Mouse (Mus musculus): ENCODE data around the gene Rpl13a.

Gene Rpl13a

GRCm38 (mm10) chr7:45147267-45147666 lies 18.7 kb upstream of the Rpl13a start:
- Histone ChIP-seq H3K27me3 (ENCODE audit: insufficient read depth, low read length) (no peaks in the 10 kb centered on the region), H3K4me3 (replicated peaks; ENCODE audit: low read length) (no peak overlapping the region), H3K9me3 (ENCODE audit: low read length) (no peaks in the 10 kb centered on the region), H3K4me1 (replicated peaks; ENCODE audit: low read depth, low read length) (peaks cover 31% of the 10 kb centered on the region), H3K36me3 (ENCODE audit: insufficient read depth, low read length) (peaks cover 94% of the 10 kb centered on the region)
- TF ChIP-seq NANOG (IDR thresholded peaks at IDR 0.05; ENCODE audit: borderline replicate concordance, low read length) (no peak), CTCF (conservative IDR thresholded peaks at IDR 0.05; ENCODE audit: low read length) (no peak), POU5F1 (IDR thresholded peaks at IDR 0.05; ENCODE audit: borderline replicate concordance, low read length) (no peak)

- Histone ChIP-seq H3K36me3 (ENCODE audit: insufficient read depth, low read length) (peaks cover 94% of the 10 kb centered on the region), H3K4me3 (replicated peaks; ENCODE audit: low read length) (no peak overlapping the region), H3K4me1 (replicated peaks; ENCODE audit: low read depth, low read length) (peaks cover 14% of the 10 kb centered on the region), H3K27me3 (ENCODE audit: insufficient read depth, low read length) (no peaks in the 10 kb centered on the region), H3K9me3 (ENCODE audit: low read length) (no peaks in the 10 kb centered on the region)
- TF ChIP-seq CTCF (conservative IDR thresholded peaks at IDR 0.05; ENCODE audit: low read length) (no peak), POU5F1 (IDR thresholded peaks at IDR 0.05; ENCODE audit: borderline replicate concordance, low read length) (no peak), NANOG (IDR thresholded peaks at IDR 0.05; ENCODE audit: borderline replicate concordance, low read length) (no peak)
Measured at GRCm38 (mm10) chr7:45145460-45145859, 16.9 kb upstream of the Rpl13a start.

GRCm38 (mm10) chr7:45144368-45145174 lies 16.0 kb upstream of the Rpl13a start:
- Histone ChIP-seq H3K27me3 (ENCODE audit: insufficient read depth, low read length) (no peaks in the 10 kb centered on the region), H3K36me3 (ENCODE audit: insufficient read depth, low read length) (peaks cover 93% of the 10 kb centered on the region), H3K9me3 (ENCODE audit: low read length) (no peaks in the 10 kb centered on the region), H3K4me1 (replicated peaks; ENCODE audit: low read depth, low read length) (peaks cover 9% of the 10 kb centered on the region), H3K4me3 (replicated peaks; ENCODE audit: low read length) (no peak overlapping the region)
- no peak for TF ChIP-seq NANOG (IDR thresholded peaks at IDR 0.05; ENCODE audit: borderline replicate concordance, low read length)
- no peak for TF ChIP-seq POU5F1 (IDR thresholded peaks at IDR 0.05; ENCODE audit: borderline replicate concordance, low read length)
- TF ChIP-seq CTCF (conservative IDR thresholded peaks at IDR 0.05; ENCODE audit: low read length): no peak

- Histone ChIP-seq H3K4me1 (replicated peaks; ENCODE audit: low read depth, low read length) (peaks cover 12% of the 10 kb centered on the region), H3K4me3 (replicated peaks; ENCODE audit: low read length) (no peak overlapping the region), H3K9me3 (ENCODE audit: low read length) (no peaks in the 10 kb centered on the region), H3K27me3 (ENCODE audit: insufficient read depth, low read length) (peaks cover 9% of the 10 kb centered on the region; the same call in 1 of the 2 replicates), H3K36me3 (ENCODE audit: insufficient read depth, low read length) (peaks cover 66% of the 10 kb centered on the region)
- TF ChIP-seq CTCF (conservative IDR thresholded peaks at IDR 0.05; ENCODE audit: low read length) (no peak), POU5F1 (IDR thresholded peaks at IDR 0.05; ENCODE audit: borderline replicate concordance, low read length) (no peak), NANOG (IDR thresholded peaks at IDR 0.05; ENCODE audit: borderline replicate concordance, low read length) (no peak)
Measured at GRCm38 (mm10) chr7:45141914-45142313, 13.4 kb upstream of the Rpl13a start.

GRCm38 (mm10) chr7:45141319-45141718 lies 12.8 kb upstream of the Rpl13a start:
- Histone ChIP-seq H3K36me3 (ENCODE audit: insufficient read depth, low read length) (peaks cover 60% of the 10 kb centered on the region), H3K9me3 (ENCODE audit: low read length) (no peaks in the 10 kb centered on the region), H3K27me3 (ENCODE audit: insufficient read depth, low read length) (peaks cover 13% of the 10 kb centered on the region; the same call in 1 of the 2 replicates), H3K4me1 (replicated peaks; ENCODE audit: low read depth, low read length) (peaks cover 16% of the 10 kb centered on the region), H3K4me3 (replicated peaks; ENCODE audit: low read length) (no peak overlapping the region)
- TF ChIP-seq POU5F1 (IDR thresholded peaks at IDR 0.05; ENCODE audit: borderline replicate concordance, low read length) (no peak), CTCF (conservative IDR thresholded peaks at IDR 0.05; ENCODE audit: low read length) (no peak), NANOG (IDR thresholded peaks at IDR 0.05; ENCODE audit: borderline replicate concordance, low read length) (no peak)

GRCm38 (mm10) chr7:45139904-45140723 lies 11.6 kb upstream of the Rpl13a start:
- Histone ChIP-seq H3K9me3 (ENCODE audit: low read length) (no peaks in the 10 kb centered on the region), H3K27me3 (ENCODE audit: insufficient read depth, low read length) (peaks cover 23% of the 10 kb centered on the region), H3K4me1 (replicated peaks; ENCODE audit: low read depth, low read length) (peaks cover 24% of the 10 kb centered on the region), H3K4me3 (replicated peaks; ENCODE audit: low read length) (no peak overlapping the region), H3K36me3 (ENCODE audit: insufficient read depth, low read length) (peaks cover 48% of the 10 kb centered on the region)
- no peak for TF ChIP-seq NANOG (IDR thresholded peaks at IDR 0.05; ENCODE audit: borderline replicate concordance, low read length)
- TF ChIP-seq POU5F1 (IDR thresholded peaks at IDR 0.05; ENCODE audit: borderline replicate concordance, low read length): no peak
- TF ChIP-seq CTCF (conservative IDR thresholded peaks at IDR 0.05; ENCODE audit: low read length): no peak

- Histone ChIP-seq H3K4me1 (replicated peaks; ENCODE audit: low read depth, low read length) (peaks cover 41% of the 10 kb centered on the region), H3K36me3 (ENCODE audit: insufficient read depth, low read length) (peaks cover 31% of the 10 kb centered on the region), H3K4me3 (replicated peaks; ENCODE audit: low read length) (no peak overlapping the region), H3K27me3 (ENCODE audit: insufficient read depth, low read length) (peaks cover 23% of the 10 kb centered on the region), H3K9me3 (ENCODE audit: low read length) (no peaks in the 10 kb centered on the region)
- TF ChIP-seq NANOG (IDR thresholded peaks at IDR 0.05; ENCODE audit: borderline replicate concordance, low read length): no peak
- no peak for TF ChIP-seq CTCF (conservative IDR thresholded peaks at IDR 0.05; ENCODE audit: low read length)
Measured at GRCm38 (mm10) chr7:45138403-45138802, 9.8 kb upstream of the Rpl13a start.

- peaks cover 48% of the 10 kb centered on the region for H3K4me1 ChIP-seq (replicated peaks; ENCODE audit: low read depth, low read length)
- peaks cover 23% of the 10 kb centered on the region for H3K27me3 ChIP-seq (ENCODE audit: insufficient read depth, low read length)
- no peaks in the 10 kb centered on the region for H3K9me3 ChIP-seq (ENCODE audit: low read length)
- no peak for TF ChIP-seq POU5F1 (IDR thresholded peaks at IDR 0.05; ENCODE audit: borderline replicate concordance, low read length)
- no peak for TF ChIP-seq NANOG (IDR thresholded peaks at IDR 0.05; ENCODE audit: borderline replicate concordance, low read length)
- TF ChIP-seq CTCF (conservative IDR thresholded peaks at IDR 0.05; ENCODE audit: low read length): no peak
- H3K4me3 ChIP-seq (replicated peaks; ENCODE audit: low read length): no peak overlapping the region
- H3K36me3 ChIP-seq (ENCODE audit: insufficient read depth, low read length): peaks cover 21% of the 10 kb centered on the region
Measured at GRCm38 (mm10) chr7:45137171-45138006, 8.8 kb upstream of the Rpl13a start.
